Mouse (Mus musculus) adrenal gland, postnatal 14 days (tissue): Measurements from ENCODE around the gene Mgat4b. TPM values are rescaled to one million over a fixed set of nuclear protein-coding genes. Genes with fewer than 3 reads are reported as not detected.

ENCODE experiments used
- DNase-seq: peaks from one replicate; pipeline ENCODE4 v3.0.0; 2021; ENCODE audit warnings: mixed read lengths
- long read RNA-seq, 2 experiments: library from polyadenylated mRNA; stranded (forward); transcript quantifications; one replicate each; pipeline ENCODE4 v2.0.0; 2021
- total RNA-seq: library from RNA; stranded (reverse); gene quantifications from 2 replicates; pipeline ENCODE4 v1.2.3, GENCODE M21; 2021

Mgat4b gene
- 103 and 113 TPM in 2 replicates for total RNA-seq
- long read RNA-seq, experiment 1, transcript Mgat4b-201 (15 exons, 2,429 nt) = major isoform, 172 of 215 reads
- long read RNA-seq, experiment 1, partial matches to known transcripts = 11 of 215 reads
- long read RNA-seq, experiment 1, other reads (novel, unspliced or antisense) = 32 of 215 reads
- long read RNA-seq, experiment 2, transcript Mgat4b-201 (15 exons, 2,429 nt) = major isoform, 112 of 148 reads
- long read RNA-seq, experiment 2, partial matches to known transcripts = 10 of 148 reads
- long read RNA-seq, experiment 2, other reads (novel, unspliced or antisense) = 26 of 148 reads

DNA sequence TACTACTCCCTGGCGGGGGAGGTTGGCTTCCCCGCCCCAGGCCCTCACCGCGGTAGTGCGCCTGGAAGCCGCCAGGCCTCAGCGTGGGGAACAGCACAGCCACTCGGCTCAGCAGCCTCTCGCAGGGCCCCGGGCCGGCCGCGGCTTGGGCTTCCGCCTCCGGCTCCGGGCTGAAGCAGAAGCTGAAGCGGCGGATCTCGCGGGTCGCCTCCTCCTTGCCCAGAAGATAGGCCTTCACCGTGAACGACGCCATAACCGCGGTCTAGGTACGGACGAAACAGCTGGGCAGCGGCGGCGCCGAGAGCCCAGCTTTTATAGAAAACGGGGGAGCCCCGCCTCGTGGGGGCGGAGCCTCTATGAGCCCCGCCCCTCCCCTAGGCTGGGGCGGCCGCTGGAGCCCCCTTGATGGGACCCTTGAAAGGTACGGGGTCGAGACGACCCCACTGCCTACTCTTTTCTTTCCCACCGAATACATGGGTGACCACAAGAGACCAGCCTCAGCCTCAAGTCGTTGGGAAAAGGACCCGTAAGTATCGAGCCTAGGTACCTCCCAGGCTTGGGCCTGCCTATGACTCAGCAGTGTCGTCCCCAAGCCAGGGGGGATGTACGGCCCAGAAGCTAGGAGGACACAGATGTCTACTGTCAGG lies at the start of gene Mgat4b, which contains the start of gene Sqstm1:
Mgat4b (plus strand) TSS at position 386 of the 647 bp plus-strand sequence.
Sqstm1 (minus strand) TSS at position 323 of the 647 bp plus-strand sequence.
- DNase-seq = peak; percentile 92

DNA sequence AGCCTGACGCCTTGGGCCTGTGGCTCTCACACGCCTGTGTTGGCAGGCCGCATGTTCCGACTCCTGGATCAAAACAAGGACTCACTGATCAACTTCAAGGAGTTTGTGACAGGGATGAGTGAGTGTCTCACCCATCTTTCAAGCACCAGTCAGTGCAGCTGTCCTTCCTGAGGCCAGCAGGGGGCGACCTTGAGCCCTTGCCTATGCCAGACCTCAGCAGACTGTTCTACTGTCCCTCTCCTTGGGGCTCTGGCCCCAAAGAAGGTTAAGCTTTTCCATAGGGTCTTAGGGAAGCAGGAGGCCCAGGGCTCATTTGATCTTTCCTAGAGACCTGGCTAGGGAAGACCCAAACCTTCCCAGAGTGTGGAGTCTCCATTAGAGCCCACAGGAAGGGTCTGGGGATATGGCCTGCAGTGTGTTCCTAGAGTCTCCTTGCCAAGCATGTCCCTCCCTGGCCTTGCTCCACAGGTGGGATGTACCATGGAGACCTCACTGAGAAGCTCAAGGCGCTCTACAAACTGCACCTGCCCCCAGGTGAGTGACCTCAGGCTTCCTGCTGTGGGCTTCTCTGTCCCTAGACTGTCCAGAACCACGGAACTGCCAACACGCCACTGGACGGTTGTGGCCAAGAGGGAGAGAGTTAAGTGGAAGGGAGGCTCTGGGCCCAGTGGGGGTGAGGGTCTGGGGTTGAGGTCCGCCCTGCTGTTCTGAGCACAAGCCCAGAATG lies 48.9 kb upstream of the Mgat4b start:
- peak; percentile 86 for DNase-seq

DNA sequence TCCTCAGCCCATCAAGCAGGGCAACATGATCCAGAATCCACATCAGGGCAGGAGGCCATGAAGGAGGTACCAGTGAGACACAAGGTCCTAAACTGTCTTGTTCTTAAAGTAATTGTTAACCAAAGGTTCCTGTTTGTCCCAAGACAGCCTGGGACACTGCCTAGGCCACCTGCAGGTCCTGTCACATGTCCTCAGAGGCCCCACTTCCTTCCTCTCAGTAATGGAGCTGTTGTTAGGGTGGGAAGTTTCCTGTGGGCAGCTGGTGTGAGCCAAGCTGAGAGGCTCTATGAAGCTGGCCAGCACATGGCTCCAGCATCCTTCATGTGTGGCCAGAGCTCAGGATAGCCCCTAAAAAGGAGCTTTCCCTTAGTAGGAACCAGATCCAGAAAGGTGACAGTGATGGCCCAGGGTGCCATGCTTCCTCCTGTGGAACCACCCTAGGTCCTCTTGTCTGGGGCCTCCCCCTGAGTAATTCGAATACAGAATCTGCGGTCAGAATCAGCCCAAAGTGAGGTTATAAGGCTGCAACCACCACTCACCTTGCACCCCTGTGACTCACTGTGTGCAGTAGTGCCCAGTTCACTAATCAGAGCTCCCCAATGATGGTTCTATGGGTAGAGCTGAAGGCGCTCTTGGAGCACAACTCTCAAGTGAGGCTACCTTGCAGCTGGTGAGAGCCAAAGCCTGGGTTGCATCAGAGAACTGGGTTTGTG lies 48.2 kb upstream of the Mgat4b start:
- DNase-seq = no peak

DNA sequence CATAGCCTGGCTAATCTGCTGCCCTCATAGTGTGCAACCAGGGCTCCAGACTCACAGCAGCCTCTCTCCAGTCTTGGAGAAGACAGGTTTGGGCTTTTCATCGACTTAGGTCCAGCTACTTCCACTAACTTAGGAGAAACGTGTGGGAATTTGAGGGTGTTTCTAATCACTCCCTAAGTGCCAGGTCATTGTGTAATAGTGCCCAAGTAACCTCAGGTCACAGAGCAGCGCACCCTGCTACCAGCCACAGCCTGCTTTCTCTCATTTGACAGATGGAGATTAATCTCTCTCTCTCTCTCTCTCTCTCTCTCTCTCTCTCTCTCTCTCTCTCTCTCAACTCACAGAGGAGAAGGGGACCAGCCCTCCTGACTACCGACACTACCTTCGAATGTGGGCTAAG lies 42.3 kb upstream of the Mgat4b start:
- no peak for DNase-seq

DNA sequence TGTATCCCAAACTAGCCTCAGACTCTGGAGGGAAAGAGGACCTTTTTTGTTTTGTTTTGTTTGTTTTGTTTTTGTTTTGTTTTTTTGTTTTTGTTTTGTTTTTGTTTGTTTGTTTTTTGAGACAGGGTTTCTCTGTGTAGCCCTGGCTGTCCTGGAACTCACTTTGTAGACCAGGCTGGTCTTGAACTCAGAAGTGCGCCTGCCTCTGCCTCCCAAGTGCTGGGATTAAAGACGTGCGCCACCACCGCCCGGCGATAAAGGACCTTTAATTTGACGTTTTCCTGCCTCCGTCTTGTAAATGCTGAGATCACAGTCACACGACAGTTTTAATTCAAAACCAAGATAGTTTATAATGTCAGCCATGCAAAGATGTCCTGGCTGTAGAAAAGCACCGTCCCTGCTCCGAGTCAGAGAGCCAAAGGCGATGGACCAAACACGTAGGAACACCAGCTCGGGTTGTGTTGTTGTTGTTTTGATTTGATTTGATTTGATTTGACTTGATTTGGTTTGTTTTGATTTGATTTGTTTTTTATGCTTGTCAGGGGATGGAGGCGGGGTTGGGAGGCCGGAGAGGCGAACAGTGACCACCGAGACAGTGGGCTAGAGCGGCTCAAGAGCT lies 36.5 kb upstream of the Mgat4b start, which contains the start of gene Mrnip:
Mrnip (plus strand) TSS at position 334 of the 619 bp plus-strand sequence.
- peak; percentile 36 for DNase-seq

DNA sequence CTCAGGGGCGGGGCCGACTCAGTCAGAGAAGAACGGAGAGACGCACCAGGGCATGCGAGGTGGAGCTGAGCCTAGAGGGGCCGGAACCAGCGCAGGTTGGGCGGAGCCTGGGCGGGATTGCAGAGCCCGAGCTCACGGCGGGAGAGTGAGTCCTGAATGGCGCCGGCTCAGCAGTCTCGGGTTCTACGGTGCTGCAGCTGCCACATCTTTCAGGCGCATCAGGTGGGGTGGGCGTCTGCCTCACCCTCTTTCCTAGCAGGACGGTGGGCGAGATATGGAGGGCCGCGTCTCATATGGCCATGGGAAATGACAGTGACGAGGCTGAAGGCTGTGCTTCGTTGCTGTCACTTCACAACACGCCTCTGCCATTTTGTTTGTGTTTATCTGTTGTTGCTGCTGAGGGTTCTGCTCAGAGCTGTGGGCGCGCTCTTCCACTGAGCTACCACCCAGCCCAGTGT lies 35.9 kb upstream of the Mgat4b start:
- peak; percentile 99 for DNase-seq

DNA sequence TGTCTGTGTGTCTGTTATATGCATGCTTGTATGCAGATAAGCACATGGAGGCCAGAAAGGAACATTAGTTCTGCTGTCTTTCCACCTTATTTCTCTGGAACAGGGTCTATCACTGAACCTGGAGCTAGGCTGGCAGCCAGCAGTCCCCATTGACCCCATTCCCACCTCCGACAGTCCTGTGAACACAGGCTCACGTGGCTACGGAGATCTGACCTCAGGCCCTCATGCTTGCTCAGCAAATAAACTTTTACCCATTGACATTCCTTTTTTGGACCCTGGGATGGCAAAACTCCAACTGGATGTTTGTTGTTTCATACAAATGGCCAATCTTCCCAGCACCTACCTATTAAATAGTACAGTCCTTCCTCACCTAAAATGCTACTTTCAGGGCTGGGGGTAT lies 34.3 kb upstream of the Mgat4b start:
- no peak for DNase-seq

DNA sequence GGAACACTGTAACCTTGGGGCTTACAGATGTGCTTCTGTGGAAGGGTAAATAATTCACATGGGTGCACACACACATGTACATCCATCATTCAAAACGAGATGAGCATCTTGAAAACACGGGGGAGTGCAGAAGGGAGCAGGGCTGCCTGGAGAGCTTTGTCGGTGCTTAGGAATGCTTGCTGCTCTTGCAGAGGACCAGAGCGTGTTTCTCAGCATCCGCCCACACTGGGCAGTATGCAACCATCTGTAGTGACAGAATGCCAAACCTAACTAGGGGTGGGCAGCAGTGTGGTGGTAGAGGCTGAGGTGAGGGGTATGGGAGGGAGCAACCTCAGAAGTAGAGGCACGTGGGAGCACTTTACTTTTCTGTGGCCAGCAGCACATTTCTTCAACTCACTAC lies 33.6 kb upstream of the Mgat4b start:
- DNase-seq = no peak

DNA sequence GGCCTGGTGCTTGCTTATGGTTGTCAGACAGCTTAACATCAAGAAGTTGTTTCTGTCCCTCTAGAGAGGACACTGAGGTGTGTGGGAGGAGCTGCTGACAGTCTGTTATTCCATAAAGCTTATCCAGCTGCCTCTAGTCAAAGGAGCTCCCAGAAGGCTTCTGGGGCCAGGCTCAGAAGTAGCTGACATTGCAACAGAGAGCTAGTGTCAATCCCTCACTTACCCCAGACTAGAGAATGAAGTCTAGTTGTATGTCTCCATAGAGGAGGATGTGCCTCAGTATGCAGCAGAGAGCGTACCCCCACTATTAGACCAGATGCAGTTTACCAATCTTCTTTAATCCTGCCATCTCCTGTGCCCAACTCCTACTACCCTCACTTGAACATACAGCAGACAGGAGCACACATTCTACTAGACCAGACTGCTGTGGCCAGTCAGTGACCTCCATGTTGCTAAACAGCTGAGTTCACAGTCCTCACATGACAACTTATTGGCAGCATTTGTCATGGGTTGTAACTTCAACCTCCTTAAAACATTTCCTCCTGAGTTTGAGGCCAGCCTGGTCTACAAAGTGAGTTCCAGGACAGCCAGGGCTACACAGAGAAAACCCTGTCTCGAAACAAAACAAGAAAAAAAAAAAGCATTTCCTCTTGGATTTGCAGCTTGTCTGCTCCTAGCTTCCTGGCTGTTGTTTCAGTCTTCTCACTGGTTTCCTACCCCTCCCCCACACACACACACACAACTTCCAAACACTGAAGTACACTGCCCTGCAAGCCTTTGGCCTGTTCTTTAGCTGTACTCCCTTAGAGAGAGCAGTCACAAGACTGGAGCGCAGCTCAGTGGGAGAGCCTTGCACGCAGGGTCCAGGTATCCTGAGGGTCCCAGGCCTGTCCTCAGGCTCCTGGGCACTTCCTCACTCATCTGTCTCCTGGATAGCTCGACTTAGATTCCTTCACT lies 31.9 kb upstream of the Mgat4b start:
- no peak for DNase-seq

DNA sequence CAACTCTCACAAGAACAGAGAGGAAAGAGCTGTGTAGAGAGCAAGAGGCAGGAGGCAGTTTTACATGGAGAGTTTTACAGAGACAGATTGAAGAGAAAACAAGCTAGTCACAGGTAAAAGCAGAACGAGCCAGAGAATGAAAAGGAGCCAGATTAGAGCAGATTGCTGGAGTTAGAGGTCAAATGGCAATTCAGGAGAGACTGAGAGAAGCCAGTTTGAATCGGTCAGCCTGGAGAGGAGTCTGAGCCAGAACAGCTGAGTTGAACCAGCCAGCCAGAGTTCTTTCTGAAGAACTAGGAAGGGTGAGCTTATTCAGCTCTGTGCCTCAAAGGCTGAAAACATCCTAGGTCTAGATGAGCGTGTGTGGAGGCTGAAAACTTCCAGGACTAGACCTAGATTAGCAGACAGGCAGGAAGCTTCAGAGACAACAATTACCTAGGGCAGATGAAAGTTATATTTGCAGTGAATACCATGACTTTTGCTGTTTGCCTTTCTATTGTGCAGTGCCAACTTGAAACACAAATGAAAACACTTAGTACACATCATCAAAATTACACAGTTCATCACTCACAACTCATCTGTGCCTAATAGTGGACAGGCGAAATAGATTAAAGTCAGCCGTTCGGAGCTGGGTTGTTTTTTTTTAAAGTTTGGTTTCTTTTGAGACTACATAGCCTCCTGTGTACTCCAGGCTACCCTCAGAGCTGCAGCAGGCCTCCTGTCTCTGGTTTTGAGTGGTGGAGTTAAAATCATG lies 30.0 kb upstream of the Mgat4b start:
- no peak for DNase-seq

DNA sequence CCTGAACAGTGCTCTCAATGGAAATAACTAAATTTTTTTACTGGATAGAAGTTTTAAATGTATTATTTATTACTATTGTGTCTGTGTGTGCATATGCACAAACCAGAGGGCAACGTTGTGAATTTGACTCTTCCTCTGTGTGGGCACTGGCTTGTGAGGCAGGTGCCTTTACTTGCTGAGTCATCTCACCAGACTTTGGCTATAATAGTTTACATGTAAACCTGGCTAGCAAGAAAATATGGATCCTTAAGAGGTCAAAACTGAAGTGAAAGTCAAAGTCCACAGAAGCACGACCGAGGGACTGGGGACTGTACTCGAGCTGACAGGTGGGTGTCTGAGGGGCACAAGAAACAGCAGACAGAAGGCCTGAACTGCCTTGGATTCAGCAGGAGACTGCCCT lies 28.0 kb upstream of the Mgat4b start:
- DNase-seq = no peak

DNA sequence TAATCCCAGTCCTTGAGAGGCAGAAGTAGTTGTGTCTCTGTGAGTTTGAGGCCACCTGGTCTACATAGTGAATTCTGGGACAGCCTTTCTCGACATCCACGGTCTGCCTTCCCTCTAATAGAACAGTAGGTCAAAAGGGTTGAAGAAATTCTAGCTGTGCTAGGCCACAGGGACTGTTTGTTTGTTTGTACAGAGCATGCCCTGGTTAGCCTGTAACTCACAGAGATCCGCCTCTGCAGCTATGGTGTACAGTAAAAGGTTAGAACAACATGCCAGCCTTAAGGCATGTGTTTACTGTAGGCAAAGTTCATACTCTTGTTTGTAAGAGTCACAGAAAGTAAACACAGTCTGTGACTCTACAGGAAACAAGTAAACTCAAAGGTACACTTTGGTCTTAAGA lies 25.9 kb upstream of the Mgat4b start:
- no peak for DNase-seq

DNA sequence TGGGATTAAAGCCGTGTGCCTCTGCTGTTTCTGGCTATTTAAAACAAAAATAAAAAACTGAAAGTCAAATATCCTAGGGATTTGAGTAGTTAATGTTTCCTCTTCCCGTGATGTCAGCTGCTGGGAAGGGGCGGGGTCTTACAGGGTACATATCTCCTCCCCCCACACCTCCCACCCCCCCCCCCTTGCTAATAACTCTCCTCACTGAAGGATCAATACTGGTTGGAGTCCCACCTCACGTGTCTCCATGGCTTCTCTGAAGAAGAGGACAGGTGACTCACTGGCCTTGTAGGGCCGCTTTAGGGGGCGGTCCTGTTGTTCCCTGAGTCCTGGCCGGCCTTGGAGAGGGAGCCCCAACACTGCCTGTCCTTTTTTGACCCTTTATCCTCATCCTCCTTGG lies 22.0 kb upstream of the Mgat4b start:
- peak; percentile 68 for DNase-seq

DNA sequence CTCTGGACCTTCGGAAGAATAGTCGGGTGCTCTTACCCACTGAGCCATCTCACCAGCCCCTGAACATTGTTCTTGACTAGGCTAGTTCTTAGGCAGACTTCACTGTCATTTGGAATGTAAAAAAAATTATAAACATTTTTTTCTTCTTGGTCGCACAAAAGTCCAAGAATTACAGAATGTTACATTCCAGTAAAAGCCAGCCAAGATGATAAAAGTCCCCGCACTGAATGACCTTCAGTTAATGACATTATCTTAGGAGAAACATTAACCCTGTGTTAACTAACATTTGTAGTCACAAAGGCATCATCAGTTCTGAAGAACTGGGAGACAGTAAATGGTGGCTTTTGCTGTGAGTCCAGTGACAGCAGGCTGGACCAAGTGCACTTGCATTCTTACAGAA lies 20.3 kb upstream of the Mgat4b start:
- no peak for DNase-seq

DNA sequence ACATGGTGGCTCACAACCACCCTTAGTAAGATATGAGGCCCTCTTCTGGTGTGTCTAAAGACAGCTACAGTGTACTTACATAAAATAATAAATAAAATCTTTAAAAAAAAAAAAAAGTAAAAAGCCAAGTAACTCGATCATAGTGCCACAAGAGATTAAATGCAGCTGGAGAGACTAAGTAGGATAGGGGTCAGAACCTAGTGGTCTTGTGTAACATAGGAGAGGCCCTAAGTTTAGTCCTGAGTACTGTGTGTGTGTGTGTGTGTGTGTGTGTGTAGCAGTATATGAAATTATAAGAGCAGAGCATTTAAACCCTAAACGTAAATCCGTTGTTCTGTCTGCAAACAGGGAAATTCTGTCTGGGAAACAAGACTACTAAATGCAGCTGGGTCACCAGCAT lies 18.4 kb upstream of the Mgat4b start:
- DNase-seq = no peak

DNA sequence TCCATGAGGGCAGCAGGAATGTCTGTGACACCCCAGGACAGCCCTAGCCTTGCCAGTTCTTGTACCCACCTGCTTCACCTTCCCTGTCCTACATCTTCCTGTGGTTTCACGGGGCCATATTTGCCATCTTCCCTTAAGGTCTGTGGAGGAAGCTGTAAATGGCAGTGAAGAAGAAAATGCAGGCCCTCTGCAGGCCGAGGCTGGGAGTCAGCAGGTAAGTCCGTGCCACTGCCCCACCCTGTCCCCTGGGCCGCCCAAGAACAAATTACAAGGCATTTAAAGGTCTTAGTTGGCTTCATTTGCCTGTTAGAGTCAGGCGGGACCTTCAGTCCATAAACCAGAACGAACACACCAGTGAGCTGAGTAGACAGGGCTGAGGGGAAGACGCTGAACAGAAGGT lies 16.6 kb upstream of the Mgat4b start:
- no peak for DNase-seq

DNA sequence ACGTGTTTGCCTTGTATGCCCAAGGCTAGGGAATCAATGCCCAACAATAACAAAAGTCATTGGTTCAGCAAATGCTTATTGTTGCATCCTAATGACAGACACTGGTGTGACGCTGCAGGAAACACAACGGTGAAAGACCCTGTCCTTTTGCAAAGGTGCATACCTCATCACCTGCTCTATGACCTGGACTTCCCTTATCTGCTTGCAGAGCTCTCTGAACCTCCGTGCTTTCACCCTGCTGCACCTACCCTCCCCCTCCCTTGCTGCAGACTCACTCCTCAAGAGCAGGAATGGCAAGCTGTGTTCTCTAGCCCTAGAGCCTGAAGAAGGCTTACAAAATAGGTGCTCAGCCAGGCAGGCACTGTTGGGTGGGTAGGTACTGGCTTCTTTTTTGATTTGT lies 15.9 kb upstream of the Mgat4b start:
- DNase-seq = no peak

DNA sequence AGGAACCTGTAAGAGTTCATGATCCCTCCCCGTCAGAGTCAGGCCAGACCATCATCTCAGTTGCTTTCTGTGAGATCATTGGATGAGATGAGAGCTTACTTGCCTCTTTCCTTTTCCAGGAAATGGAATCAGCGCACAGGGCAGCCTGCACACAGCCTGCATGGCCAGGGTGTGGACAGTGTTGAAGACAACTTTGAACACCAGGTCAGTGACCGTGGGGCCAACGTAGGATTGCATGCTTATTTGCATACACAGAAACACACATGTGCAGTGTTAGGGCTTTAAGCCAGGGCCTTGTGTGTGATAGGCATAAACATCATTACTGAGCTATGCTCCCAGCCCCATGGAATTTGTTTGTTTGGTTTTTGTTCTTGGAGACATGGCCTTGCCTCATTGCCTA lies 13.2 kb upstream of the Mgat4b start:
- peak; percentile 3 for DNase-seq

DNA sequence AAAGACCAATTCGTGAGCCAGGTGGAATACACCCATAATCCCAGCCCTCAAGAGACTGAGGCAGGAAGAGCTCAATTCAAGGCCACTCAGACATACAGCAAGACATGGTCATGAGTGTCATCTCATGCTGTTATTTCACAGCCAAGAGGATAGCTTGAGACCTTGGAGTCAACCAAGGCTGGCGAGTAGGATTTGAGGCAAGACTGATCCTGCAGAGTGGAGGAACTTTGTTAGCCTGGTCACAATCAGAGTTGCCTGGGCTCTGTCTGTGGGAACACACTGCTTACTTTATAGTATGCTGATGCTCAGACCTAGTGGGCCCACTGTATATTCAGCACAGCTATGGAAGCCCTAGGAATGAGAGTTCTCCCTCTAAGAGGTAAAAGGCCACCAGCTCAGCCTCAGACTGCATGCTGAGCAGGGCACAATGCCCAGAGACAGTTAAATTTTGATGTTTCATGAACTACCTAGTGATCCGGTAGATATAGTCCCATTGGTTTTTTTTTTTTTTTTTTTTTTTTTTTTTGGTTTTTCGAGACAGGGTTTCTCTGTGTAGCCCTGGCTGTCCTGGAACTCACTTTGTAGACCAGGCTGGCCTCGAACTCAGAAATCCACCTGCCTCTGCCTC lies 12.4 kb upstream of the Mgat4b start:
- DNase-seq = peak; percentile 11

DNA sequence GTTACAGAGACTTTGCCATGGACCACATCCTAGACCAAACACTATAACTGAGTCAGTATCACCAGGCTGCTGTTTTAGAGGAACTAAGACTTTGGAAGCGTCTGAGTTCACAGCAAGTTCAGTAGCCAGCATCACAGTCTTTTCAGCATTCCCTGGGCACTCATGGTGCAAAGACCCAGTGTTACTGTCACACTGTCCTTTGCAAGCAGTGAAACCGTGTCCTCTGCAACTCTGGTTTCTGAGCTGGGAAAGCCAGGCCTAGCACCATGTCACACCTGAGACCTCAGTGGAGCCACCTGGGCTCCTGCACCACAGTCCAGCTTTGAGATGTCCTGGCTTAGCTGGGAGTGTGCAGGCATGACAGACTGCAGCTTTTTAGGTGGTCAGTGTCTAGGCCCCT lies 11.8 kb upstream of the Mgat4b start:
- DNase-seq = peak; percentile 11
